Mouse (Mus musculus) adrenal gland, postnatal 25 days (tissue): ENCODE data around the gene Serpinb9. TPM values are rescaled to one million over a fixed set of nuclear protein-coding genes. Genes with fewer than 3 reads are reported as not detected.
"Not testable (repeated sequence)": the region's sequence is repeated elsewhere in the genome, so short reads cannot be mapped to it uniquely, and the experiment has no call there.

ENCODE experiments used
- DNase-seq: peaks from one replicate; pipeline ENCODE4 v3.0.0; 2021; ENCODE audit warnings: mixed read lengths
- total RNA-seq: library from RNA; stranded (reverse); gene quantifications from 2 replicates; pipeline ENCODE4 v1.2.3, GENCODE M21; 2021

Gene Serpinb9
- total RNA-seq, 1 experiment from 2014 or later = 19.8 TPM

DNA sequence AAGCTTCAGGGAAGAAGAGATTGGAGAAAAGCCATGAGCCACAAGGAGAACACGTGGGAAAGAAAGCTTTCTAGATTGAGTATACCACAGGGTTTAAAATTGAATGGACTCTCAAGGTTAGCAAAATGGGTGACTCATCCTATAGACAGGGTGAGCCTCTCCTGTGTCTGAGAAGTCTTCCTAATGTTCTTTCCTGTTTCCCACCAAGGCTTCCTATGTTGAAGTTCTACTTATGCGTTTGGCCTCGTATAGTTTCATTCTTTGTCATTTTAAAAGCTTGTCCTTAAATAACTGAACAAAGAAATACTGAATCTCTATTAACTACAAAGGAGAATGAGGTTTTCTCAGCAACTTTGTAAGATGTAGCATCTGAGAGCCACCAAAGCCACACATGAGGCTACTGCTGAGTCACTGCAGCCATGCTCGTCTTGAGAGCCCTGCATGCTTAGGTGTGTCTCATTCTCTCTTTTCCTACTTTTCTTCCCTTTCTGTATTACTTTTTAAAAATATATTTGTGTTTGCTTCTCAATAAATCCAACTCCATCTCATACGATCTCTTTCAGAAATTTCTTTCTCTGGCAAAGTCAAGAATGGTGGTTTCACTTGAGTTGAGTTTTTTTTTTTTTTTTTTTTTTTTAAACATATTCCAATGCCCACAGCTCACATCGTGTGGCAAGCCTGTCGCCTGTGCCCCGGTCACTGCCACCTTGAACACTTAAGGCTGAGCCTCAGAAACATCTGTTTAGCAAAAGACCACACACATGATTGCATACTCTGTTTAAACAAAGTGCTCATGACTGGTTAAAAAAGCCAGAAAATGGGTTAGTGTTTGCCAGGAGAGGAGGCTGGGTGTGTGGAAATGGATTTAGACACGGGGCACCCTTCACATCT lies 718 bp downstream of the Serpinb9 start:
- no peak for DNase-seq

DNA sequence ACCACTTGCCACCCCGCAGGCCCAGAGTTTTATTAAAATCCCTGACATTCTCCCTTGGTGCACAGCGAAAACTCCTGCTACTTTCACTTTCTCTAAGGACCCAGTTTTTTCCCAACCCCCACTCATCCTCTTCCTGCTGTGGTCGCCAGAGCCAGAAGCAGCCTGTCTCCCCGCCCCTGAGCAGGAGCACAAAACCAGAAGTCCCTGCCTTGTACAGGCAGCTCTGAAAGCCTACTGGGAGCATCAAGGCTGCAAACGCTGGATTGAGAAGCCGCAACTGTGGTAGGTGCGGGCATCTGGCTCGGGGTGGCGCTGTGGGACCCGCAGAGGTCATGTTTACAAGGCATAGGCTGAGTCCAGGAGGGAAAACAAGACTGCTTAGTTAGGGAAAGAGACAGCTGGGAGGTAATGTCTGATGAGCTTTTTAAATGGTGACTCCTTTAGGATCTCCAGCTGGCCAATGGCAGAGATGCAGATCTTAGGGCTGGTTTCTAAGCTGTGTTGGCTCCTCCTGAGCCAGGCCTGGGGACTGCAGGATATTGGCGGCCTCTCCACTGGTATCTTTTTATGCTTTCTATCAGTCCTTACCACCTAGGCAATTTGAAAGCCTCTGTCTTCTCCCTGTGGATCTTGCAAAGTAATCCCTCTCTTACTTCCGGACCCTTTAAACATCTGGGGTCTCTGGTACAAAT lies 1.5 kb downstream of the Serpinb9 start:
- peak; percentile 85 for DNase-seq

GRCm38 (mm10) chr13:33005501-33006075 lies 2.5 kb downstream of the Serpinb9 start:
- no peak for DNase-seq

GRCm38 (mm10) chr13:33006555-33006954 lies 3.5 kb downstream of the Serpinb9 start:
- DNase-seq = no peak

GRCm38 (mm10) chr13:33012395-33012794 lies 9.3 kb downstream of the Serpinb9 start:
- no peak for DNase-seq

DNA sequence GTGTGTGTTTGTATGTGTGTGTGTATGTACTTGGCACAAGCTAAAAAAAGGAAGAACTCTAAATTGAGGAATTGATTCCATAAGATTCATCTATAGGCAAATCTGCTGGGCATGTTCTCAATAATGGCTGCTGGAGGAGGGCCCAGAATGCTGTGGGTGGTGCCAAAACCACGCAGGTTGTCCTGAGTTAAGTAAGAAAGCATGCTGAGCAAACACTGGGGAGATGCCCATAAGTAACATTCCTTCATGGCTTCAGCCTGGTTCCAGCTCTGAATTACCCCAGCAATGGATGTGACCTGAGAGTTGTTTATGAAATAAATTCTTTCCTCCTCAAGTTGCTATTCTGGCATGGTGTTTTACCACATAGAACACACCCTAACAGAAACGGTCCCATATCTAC lies 10.2 kb downstream of the Serpinb9 start:
- DNase-seq = no peak

DNA sequence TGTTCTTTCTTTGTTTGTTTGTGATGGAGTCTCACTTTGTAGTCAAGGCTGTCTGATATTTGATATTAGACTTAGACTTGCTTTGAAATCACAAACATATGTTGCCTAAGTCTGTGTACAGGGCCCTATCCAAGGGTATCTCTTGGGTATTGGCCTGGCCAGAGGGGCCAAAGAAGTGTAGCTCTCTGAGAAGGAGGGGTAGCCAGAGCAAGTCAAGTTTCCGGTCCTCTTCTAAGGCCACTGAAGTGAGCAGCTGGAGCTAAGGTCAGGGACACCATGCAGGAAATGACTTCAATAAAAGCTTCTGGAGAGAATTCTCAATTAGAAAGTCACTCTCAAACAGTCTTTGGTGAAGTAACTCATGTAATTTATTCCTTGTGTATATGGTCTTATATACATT lies 19.3 kb downstream of the Serpinb9 start:
- no peak for DNase-seq

DNA sequence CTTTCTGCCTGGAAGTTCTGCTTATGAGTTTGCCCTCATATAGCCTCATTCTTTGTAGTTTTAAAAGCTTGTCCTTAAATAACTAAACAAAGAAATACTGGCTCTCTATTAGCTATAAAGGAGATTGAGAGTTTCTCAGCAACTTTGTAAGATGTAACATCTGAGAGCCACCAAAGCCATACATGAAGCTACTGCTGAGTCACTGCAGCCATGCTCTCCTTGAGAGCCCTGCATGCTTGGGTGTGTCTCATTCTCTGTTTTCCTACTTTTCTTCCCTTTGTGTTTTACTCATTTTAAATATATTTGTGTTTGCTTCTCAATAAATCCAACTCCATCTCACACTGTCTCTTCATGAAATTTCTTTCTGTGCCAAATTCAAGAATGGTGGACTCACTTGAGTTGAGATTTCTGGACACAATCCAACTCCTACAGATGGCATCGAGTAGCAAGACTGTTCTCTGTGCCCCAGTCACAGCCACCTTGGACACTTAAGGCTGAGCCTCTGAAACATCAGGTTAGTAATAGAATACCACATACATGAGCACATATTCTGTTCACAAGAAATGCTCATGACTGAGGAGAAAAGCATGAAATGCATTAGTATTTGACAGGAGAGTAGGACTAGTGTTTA lies 23.5 kb downstream of the Serpinb9 start:
- no peak for DNase-seq

DNA sequence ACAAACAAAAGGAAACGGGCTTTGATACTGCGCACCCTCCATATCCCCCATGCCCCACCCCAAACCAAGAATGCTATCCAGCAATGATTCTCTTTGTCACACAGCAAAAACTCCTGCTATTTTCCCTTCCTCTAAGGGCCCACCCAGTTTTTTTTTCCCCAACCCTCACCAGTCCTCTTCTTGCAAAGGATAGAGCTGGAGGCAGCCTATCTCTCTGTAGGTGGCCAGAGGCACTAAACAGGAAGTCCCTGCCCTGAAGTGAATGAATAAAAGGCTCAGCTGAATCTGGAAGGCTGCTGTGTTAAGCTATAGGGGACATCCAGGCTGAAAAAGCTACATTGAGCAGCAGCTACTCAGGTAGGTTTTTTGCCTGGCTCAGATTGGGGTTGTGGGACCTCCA lies 24.2 kb downstream of the Serpinb9 start, which contains the start of gene Serpinb9b:
Serpinb9b (plus strand) TSS at position 173 of the 400 bp plus-strand sequence.
- no peak for DNase-seq

GRCm38 (mm10) chr13:33028146-33028545 lies 25.1 kb downstream of the Serpinb9 start:
- no peak for DNase-seq

GRCm38 (mm10) chr13:33028550-33028949 lies 25.5 kb downstream of the Serpinb9 start:
- no peak for DNase-seq

DNA sequence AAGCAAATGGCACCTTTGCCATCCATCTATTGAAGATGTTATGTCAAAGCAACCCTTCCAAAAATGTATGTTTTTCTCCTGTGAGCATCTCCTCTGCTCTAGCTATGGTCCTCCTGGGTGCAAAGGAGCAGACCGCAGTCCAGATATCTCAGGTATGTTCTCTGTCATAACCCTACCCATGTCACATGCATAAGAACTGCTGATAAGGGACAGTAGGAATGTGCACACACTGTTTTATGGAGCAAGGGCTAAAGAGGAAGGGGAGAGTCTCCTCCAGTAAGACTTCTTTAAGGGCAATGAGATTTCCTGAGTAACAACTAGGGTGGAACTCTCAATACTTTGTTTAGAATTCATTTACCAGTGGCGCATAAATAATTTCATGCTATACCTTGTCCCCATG lies 26.4 kb downstream of the Serpinb9 start:
- not testable (repeated sequence) for DNase-seq

DNA sequence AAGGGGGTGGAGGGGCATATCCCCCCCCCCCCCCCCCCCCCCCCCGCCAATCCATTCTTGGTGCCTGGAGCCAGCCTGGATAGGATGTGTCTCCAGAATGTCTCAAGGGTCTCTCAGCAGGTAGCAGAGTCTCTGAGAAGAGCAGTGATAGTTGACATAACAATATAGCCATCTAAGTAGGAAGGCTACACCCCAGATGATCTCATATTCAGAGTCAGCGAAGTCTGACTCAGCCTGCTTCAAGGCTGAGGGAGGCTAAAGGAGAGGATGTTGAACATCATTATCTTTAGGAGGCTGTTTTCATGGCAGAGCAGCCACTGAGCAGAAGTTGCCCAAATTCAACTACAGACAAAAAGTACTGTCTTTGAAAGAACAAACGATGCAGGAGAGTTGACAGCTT lies 27.2 kb downstream of the Serpinb9 start:
- DNase-seq = no peak

- no peak for DNase-seq
Observed at GRCm38 (mm10) chr13:33035506-33035905, 32.5 kb downstream of the Serpinb9 start.

GRCm38 (mm10) chr13:33043542-33043941 lies 40.5 kb downstream of the Serpinb9 start:
- DNase-seq = no peak

- no peak for DNase-seq
Observed at GRCm38 (mm10) chr13:33047234-33047633, 44.2 kb downstream of the Serpinb9 start.

DNA sequence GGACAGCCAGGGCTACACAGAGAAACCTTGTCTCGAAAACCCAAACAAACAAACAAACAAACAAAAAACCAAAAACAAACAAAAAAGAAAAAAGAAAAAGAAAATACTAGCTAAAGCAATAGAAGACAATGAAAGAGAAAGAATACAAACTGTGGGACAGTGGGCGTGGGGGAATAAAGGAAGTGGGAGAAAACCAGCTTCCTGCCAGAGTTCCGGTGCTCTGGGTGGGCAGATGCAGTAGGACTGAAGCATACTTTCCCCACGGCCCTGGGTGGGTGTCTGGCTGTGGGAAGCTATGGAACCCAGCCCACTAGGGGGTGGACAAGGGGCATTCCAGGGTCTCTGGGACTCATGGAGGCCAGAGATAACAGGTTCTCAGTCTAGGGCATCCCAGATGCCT lies 45.1 kb downstream of the Serpinb9 start:
- DNase-seq = no peak

GRCm38 (mm10) chr13:33051697-33052096 lies 48.6 kb downstream of the Serpinb9 start:
- no peak for DNase-seq

- no peak for DNase-seq
Observed at GRCm38 (mm10) chr13:33063048-33063447, 60.0 kb downstream of the Serpinb9 start.
